Mouse (Mus musculus): ENCODE data around the gene Gmeb1.
"Not testable (repeated sequence)": the region's sequence is repeated elsewhere in the genome, so short reads cannot be mapped to it uniquely, and the experiment has no call there.

The Gmeb1 gene

DNA sequence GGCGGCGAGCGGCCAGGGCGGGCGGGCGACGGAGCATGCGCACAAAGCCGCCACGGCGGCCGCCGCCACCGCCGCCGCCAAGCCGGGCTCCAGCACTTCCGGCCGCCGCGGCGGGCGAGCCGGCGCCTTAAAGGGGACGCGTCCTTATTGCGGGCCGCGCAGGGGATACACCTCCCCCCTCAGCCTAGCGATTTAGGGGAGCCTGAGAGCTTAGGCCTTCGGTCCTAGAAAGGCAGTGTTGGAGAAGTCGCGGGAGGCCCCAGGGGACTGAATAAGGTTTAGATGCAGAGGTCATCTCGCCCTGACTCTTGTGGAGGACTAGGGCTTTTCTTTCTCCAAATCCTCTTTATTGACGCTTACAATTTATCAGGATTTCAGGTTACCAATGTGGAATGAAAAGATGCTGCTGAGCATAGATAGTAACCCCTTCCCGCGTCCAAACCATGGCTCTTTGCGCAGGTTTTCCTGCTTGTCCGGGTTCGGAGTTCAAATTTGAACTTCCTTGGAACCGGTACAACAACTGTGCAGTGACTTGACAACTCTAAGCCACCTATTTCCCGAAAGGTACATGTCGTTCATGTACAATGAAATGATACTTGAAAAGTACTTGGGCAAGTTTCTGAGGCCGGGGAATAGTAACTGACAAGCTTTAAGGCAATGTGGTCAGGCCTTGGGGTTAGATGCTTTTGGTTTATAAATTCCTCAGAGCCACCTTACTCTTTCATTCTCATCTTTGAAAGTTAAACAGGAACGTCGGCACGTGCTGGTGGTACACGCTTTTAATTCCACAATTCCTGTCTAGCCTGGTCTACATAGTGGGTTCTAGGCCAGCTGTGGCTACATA, at the start of gene Gmeb1:
Gmeb1 (minus strand) TSS at position 89 of the 844 bp plus-strand sequence.
- DNase-seq (ENCODE audit: low spot score) = peak; percentile 67

DNA sequence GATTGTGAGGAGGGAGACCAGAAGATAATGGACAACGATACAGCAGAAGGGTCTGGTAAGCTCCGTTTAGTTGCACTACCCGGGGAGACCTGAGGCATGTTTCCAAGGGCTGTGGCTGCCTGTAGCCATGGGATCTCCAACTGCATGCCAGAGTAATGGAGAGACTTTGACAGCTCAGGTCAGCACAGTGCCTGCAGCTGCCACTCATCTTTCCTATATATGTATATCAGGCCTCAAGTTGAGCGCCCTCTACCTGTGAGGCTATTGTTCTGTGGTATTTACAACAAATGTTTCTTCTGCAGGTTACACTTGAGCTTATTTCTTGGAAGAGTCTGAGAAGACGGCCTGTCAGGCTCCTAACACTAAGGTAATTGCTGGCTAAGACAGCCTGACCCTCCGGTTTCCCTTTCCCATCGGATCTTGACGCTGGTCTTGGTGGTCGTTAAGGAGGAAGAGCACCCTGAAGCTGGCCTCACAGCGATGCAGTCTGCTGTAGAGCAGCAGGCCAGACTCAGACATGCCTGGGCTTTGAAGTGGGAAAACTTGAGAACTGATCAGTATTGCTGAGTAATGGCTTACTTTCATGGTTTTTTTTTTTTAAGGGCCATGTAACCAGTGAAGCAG, 48.6 kb upstream of the Gmeb1 start:
- peak; percentile 61 for DNase-seq (ENCODE audit: low spot score)

DNA sequence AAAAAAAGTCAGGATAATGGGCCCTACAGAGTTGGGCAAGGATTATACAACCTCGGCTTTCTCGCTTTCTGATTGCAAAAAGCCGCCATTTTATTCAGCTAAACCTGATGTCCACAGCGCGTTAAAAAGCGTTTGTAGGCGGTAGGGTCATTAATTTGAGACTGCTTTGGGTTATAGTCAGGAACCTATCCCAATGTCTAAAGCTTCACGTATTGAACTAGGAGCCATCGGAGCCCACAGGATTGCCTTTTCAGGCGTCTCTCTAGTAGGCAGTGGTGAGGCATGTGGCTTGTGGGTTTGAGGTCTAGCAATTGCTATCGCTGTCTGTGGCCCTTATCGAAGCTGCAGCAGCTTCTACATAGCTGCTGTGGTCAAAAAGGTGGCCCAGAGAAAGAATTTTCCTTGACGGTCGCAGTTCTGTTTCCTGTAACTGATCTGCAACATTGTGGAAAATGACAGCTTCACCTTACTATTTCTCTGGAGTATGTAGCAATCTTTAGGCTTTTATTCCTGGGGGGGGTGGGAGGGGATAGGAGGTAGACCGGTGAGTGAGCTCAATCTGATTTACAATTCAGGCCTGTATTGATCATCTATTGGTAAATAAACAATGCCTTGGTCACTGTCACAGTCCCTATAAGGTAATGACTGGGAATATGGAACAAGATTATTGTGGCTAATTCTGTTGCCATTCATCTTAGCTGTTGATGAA, 47.9 kb upstream of the Gmeb1 start:
- DNase-seq (ENCODE audit: low spot score) = peak; percentile 44

DNA sequence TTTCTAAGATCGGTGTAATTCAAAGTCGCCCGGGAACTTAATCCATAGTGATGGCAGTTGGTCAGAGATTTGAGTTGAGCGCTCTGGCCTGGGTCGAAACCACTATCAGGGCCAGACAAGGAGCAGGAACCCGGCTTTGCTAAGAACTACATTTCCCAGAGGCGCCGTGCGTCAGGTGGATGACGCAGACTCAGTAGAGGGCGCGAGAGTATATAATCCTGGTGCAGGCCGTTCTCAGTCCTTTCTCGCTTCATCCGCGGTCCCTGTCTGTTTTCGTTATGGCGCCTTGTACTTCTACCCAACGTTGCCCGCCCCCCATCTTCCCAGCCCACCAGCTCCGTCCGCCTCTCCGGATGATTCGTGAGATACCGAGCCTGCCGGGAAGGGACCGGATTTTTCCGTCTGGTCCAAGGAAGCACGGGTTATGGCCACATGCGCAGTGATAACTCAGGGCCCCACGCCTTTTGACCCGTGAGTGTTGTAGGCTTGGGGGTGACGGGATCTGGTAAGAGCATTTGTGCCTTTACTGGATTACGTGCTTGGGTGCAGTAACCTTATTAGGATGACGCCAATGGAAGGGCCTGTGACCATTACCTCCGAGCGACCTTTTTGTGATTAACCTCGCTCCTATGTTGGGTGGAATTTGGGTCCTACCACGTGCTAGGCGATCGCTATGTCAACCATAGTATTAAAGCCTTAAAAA, 47.2 kb upstream of the Gmeb1 start:
- peak; percentile 90 for DNase-seq (ENCODE audit: low spot score)

DNA sequence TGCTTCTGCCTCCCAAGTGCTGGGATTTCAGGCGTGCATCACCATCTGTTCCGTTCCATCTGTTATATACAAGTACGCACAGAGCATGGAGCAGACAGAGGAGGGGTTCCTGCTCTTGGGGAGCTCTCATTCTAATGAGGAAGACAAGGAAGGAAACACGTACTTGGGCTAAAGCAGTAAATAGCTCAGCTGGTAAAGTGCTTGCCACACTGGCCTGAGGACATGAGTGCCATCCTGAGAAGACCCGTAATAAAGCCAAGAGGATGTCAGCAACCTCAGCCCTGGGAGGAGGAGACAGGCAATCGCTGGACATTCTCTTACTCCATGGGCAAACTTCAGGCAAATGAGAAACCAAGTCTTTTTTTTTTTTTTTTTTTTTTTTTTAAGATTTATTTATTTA, 44.6 kb upstream of the Gmeb1 start:
- no peak for DNase-seq (ENCODE audit: low spot score)

DNA sequence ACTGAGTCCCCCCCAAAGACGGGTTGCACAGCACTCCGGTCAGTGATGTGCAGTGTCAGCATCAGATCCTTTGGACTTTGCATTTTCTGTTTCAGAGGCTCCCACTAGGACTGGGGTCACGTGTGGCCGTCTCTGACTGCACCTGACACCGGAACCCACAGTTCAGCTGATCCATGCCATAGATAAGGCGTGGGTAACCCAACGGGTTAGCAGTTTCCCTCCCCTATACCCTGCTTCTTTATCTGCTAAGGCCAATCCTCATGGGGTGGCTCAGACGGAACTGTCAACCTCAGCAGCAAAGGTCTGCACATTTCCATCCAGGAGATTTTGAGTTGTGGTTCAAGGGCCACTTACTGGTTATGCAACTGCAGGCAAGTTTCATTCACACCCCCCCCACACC, 43.9 kb upstream of the Gmeb1 start:
- no peak for DNase-seq (ENCODE audit: low spot score)

DNA sequence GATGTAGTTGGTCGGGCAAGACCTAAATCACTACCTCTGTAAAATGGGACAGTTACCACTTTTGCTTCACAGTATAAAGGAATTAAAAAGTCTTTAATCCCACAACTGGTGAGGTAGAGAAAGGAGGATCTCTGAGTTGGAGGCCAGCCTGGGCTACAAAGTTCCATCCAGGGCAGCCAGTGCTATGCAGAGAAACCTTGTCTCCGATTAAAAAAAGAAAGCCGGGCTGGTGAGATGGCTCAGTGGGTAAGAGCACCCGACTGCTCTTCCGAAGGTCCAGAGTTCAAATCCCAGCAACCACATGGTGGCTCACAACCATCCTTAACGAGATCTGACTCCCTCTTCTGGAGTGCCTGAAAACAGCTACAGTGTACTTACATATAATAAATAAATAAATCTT, 42.1 kb upstream of the Gmeb1 start:
- not testable (repeated sequence) for DNase-seq (ENCODE audit: low spot score)

DNA sequence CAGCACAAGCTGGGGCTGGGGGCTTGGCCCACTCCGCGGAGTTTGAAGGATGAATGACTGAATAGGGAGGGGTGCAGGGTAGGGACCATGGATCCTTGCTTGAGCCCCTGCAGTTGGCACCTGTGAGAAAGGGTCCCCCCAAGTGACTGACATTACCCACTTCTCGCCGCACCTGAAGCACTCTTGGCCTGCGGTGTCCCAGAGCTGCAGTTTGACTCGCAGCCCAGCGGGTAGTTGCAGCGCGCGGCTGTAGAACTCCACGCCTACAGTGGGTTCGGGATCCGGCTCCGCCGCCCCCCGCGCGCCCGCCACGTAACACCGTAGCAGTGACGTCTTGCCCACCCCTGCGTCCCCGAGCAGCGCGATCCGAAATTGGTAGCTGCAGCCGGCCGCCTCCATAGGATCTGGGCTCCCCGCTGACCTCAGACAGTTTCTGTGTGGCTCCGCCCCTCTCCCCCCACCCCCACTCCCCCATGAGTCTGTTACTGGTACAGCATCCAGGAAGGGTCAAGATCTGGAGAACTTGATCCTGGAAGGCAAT, 41.6 kb upstream of the Gmeb1 start, which contains the start of gene Rab42:
Rab42 (minus strand) TSS at position 447 of the 541 bp plus-strand sequence.
- DNase-seq (ENCODE audit: low spot score) = peak; percentile 54

DNA sequence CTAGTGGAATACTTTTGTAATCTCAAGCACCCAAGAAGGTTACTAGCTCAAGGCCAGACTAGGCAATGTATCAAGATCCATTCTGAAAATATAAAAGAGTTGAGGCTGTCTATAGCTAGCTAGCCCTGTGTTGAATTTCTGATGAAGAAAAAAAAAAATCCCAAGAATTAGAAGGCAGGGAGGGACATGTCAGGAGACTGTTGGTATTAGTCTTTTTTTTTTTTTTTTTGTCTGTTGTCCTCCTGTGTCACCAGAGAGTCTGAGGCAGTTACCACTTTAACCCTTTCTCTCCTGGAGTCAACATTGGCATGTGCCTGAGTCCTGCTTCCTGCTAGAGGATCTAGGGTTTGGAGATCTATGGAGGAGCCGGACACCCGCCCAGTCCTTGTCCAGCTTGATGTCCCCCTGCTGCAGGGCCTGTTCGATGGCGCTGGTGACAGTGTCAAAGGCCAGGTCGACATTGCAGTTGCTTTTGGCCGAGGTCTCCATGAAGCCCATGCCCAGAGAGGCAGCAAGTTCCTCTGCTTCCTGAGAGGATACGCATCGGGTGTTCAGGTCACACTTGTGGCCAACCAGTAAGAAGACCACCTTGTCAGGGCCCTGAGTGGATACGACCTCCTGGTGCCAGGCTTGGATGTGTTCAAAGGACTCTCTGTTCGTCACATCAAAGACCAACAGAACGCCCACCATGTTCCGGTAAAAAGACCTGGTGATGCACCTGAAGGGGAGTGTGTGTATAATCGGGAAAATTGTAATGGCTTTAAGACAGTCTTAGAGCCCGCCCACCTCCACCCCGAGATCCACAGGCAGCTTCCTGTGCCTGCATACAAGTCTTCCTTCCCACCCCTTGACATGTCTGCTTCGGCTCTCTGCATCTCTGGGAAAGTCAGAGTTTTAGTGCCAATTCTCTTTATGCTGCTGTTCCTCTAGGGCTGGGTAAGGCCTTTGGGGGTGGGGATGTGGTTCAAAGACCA, 40.9 kb upstream of the Gmeb1 start:
- DNase-seq (ENCODE audit: low spot score) = no peak

DNA sequence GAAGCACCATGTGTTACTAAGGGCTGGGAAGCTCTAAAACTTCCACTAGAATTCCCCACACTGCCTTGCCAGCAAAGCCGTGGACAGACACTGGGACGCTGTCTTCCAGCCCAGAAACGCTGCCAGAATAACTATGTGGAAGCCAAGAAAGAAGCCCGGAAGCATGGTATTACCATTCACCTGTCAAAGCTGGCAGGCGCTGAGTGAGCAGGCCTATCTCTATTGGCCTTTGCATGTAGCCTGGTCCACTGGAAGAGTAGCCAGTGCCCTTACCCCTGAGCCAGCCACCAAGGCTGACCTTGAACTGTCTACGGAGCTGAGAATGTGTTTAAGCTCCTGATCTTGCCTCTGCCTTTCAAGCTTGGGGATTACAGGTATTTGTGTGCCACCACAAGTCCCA, 40.1 kb upstream of the Gmeb1 start:
- DNase-seq (ENCODE audit: low spot score) = no peak

DNA sequence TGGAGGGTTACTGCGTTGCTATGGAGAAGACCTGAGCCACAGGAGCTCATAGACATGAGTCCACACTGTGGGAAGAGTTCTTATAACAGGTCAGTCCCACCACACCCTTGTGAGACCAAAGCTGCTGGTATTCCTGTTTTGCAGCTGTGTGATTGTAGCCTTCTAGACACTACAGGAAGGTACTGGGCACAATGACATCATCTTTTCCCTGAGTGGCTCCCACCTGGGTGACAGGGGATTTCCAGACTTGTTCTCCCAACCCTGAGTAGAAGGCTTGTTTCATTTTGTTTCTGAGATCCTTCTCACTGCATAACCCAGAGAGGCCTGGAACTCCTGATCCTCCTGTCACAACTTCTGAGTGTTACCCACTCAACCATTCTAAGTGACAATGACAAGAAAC, 38.4 kb upstream of the Gmeb1 start:
- DNase-seq (ENCODE audit: low spot score) = no peak

DNA sequence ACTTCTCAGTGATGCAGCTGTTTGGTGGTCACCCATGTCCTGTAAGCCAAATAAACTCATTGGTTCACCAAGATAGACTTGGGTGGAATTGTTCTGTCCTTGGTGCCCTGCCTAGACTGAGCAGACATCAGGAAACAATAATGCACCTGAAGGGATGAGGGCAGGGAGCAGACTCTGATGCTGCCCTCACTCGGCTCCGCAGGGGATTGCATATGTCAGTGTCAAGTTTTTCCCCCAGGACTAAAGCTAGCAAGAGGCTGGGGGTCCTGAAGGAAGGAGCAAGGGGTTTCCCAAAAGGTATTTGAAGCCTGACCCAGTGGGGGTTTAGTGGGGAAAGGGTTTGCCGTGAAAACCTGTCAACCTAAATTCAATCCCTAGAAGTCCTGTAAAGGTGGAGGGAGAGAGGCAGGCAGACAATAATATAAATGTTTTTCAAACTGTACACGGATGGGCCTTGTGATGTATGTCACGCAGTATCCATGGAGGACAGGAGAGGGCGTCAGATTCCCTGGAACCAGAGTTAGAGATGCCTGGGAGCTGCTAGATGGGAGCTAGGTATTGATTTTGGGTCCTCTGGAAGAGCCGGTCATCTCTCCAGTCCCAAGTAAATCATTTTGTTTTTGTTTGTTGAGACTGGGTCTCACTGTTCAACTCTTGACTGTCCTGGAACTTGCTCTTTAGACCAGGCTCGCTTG, 34.4 kb upstream of the Gmeb1 start:
- no peak for DNase-seq (ENCODE audit: low spot score)

DNA sequence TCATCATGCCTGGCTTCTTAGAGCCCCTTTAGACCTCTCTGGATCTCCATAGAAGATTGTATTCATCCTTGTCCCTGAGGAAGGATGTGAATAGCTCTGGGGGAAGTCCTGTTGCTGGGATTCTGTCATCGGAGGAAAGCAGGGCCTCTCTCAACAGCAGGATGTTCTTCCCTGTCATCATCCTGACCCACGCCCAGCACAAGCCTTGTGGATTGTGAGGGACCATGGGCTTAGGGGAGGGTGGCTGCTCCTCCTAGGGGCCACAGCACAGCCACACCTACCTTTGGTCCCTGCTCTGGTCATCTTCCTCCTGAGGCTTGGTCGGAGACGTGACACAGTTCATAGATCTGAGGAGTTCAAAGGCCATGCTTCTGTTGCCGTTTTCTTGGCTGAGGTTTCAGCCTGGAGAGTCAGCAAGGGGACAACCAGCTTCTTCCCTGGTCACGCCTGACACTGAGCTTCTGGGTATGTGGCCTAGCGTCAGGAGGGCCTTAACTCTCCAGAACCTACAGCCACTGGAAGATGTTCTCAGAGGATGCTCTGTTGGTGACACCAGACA, 32.4 kb upstream of the Gmeb1 start:
- DNase-seq (ENCODE audit: low spot score) = no peak

DNA sequence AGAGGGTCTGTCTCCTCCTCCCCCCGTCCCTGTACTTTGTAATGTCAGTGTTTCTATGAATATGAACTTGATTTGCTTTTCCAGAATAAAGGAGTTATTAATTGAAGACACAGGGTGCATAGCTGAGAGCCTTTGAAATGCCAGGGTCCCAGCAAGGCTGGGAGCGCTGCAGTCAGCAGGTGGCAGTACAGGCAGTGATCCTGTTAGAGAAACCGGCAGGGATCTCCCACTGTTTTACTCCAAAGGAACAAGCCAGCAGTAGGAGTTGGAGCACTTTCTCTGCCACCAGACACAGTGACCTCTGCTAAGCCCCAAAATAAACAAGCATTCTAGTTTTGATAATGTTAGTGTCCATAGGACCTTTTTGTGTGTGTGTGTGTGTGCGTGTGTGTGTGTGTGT, 31.6 kb upstream of the Gmeb1 start:
- peak; percentile 45 for DNase-seq (ENCODE audit: low spot score)

DNA sequence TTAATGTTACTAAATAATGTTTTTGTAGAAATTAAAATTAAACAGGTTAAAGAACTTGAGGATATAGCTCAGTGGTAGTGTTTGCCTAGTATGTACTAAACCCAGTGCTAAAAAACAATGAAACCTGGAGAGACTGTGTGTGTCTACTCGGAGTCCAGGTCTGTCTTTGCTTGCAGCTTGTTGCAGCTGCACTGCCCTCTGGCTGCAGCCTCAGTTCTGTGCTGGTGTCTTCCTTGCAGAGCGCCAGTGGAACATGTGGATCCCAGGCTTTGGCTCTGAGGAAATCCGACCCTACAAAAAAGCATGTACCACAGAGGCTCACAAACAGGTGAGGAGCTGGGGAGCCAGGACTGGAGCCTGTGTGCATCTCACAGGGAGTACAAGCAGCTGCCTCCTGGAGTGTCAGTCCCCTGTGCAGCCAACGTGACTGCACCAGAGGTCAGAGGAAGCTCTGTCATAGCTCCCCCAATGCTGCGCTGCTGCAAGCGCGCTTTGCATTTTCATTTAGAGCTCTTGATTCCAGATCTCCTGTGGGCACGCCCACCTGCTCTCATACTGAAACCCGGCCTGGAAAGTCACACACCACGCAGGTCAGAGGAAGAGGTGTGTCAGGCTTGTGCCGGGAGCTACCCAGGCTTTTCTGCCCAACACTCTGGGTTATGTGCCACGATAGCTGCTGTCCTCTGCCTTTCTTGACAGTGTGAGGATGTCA, 30.4 kb upstream of the Gmeb1 start:
- no peak for DNase-seq (ENCODE audit: low spot score)

DNA sequence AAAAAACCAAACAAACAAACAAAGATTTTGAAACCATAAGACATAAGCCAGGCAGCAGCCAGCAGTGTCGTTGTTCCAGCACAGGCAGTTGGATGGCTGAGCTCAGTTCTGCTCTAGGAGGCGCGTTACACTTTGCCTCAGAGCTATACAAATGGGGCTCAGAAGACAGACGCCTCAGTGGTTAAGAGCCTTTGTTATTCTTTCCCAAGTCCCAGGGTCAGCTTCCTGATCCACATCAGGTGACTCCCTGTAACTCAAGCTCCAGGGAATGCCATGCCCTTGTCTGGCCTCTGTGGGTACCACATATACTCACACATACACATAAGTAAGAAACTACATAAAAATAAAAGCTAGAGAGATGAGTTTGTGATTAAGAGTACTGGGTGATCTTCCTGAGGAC, 29.7 kb upstream of the Gmeb1 start:
- no peak for DNase-seq (ENCODE audit: low spot score)

DNA sequence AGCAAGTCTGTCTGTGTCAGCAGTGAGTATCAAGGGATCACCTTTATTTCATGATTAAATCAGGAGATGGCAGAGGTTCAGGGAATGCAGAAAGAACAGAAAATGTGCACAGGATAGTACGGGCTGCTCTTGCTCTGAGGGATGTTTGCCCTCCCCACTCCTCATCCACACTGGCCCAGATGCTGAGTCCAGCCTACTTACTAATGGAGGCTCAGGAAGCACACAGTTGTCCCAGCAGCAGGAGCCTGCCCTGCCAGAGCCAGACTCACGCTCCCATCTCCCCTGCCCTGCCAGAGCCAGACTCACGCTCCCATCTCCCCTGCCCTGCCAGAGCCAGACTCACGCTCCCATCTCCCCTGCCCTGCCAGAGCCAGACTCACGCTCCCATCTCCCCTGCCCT, 27.4 kb upstream of the Gmeb1 start:
- DNase-seq (ENCODE audit: low spot score) = not testable (repeated sequence)

DNA sequence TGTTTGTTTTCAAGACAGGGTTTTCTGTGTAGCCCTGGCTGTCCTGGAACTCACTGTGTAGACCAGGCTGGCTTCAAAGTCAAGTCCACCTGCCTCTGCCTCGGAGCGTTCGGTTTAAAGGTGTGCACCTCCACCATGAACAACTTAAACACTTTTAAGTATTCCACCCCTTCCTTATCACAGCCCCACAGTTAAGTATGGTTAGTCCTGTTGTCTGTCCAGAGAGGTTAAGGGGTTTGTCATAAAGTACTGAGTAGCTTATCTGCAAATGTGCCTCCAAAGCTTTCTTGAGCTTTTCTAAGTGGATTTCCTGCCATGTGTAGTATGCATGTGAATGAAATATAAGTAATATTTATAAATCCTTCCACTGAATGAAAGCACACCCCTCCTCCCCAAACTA, 14.5 kb upstream of the Gmeb1 start:
- no peak for DNase-seq (ENCODE audit: low spot score)

DNA sequence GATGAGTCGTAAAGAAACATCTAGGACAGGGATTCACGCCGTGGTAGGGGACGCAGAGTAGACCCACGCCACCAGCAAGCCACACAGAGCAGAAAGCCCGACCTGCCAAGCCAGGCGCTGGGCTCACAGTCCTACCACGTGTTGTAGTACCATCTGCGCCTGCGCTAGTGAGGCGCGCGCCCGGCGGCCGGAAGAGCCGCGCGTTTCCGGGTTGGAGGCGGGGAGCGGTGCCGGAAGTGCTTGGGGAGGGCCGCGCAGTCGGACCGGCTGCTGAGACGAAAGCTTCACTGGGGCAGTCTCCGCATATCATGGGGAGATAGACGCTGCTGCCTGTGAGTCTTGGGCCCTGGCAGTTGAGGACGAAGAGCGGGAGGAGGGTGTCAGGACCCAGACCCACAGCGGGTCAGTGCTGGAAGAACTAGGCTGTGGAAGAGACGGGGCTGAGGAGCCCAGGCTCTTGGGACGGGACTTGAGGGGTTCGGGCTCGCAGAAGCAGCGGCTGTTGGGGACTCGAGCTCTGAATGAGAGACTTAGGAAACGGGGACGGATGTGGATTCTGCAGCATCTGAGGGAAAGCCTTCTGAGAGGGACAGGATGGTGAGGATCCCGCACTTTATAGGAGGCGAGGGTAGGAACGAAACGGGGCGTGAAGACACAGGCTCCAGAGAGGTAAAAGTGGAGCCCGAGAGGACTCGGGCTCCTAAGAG, 12.9 kb upstream of the Gmeb1 start, which contains the start of gene Taf12:
Taf12 (plus strand) TSS at position 220 of the 707 bp plus-strand sequence.
- peak; percentile 92 for DNase-seq (ENCODE audit: low spot score)

Measured in adipocyte (in vitro differentiated cells).